Mouse (Mus musculus): ENCODE measurements around the gene B4galnt1.

DNA sequence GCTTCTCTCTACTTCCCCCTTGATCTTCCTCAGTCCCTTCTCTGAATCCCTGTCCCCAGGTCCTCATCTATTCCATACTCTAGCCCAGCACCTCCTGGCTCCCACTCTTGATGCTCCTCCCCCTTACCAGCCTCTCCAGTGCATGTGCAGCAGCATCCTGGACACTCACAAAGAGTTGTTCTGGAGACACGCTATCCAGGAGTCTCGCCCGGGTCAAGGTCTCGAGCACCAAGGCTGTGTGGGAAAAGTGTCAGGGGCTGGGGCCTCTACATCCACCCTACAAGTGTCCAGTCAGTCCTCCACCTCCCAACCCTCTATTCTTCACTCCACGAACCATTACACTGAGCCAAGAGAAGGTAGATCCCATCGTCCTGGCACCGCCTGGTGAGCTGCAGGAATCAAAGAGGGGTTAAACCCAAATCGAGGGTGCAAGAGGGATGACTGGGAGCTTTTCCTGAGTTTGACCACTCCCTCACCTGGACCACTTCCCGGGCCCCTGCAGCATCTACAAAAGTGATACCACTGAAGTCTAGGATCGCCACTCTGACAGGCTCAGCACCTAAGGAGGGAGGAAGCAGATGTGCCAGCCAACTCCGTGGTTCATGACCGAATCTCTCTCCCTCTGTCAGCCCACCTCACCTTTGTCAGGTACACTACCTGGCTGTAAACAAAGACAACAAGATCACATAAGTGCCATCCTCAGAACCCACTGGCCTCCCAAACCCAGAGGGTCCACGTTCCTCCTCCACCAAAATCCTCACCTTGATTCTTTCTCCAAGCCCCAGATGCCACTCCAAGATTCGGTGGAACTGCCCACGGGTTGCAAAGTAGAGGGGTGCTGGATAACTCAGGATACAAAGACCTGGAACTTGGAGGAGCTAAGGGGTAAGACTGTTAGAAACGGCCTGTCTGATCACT, 8.4 kb downstream of the B4galnt1 start:
- no peak for TF ChIP-seq CTCF (IDR thresholded peaks at IDR 0.05; ENCODE audit: control insufficient read depth, insufficient read depth, low read length)
- no peak for TF ChIP-seq POLR2A (IDR thresholded peaks at IDR 0.05; ENCODE audit: borderline replicate concordance, control insufficient read depth, low read depth, low read length)

Data from bone marrow, adult 2 months (tissue).